ENCODE assay signal across 13 mouse cellular contexts in genomic region chr13:28933375-28933774, GRCm38 (mm10). TPM values are rescaled to one million over a fixed set of nuclear protein-coding genes. Genes with fewer than 3 reads are reported as not detected.
A peak's percentile ranks its signal among the peaks of the same experiment; 100 is the strongest.
DNase-seq lines count a peak whose midpoint lies in the region; ATAC-seq and TF ChIP-seq lines count a peak whose summit lies in the region.
"Had no signal": no experiment of that assay in that cellular context is flagged by ENCODE, and none has a peak within 500 bp of the region (broad histone marks: within the 10 kb centered on the region; RNA-seq: fewer than 3 reads in every experiment).

No protein-coding gene starts in this region.

- ATAC-seq in CD4-positive, CD25-positive, alpha-beta regulatory T cell, adult 4 months = no peak
- ATAC-seq: midbrain, embryonic 15.5 days had no signal

- 78% methylated on average over 8 of the region's 8 CpGs for WGBS in lung, adult 2 months

- no peak for TF ChIP-seq POLR2A in brain, embryonic 14.5 days (IDR thresholded peaks at IDR 0.05; ENCODE audit: borderline replicate concordance, extremely low read depth, insufficient read depth, insufficient read length, poor library complexity, severe bottlenecking)
- no peak for TF ChIP-seq POLR2A in lung, adult 2 months (IDR thresholded peaks at IDR 0.05; ENCODE audit: borderline replicate concordance, extremely low read depth, low read depth, low read length)

- no peak for TF ChIP-seq CTCF in brain, embryonic 14.5 days (IDR thresholded peaks at IDR 0.05; ENCODE audit: borderline replicate concordance, extremely low read depth, insufficient read depth, insufficient read length)
- no peak for TF ChIP-seq CTCF in lung, adult 2 months (IDR thresholded peaks at IDR 0.05; ENCODE audit: insufficient read depth, low read length)

- peak; percentile 44 for DNase-seq in kidney, adult 18-20 months
- no peak for DNase-seq in kidney, postnatal 4 days
- DNase-seq in brain, embryonic 14.5 days (ENCODE audit: low read depth) = peak; percentile 41
- DNase-seq in gastrocnemius, postnatal 25 days = peak; percentile 32
- peak; percentile 73 to 74 for DNase-seq in heart, postnatal 36 days
- no peak for DNase-seq in lung, adult 2 months
- DNase-seq in embryo, embryonic 9.5 days (ENCODE audit: extremely low spot score) = no peak
- DNase-seq: cerebellum, adult 9-11 months; liver had no signal

- intact Hi-C loops in heart, postnatal 36 days (cut with DNase I) = loop anchor here (2.0 to 5.0 kb wide), 2 partner anchors 15 to 516 kb away; no protein-coding TSS in a partner anchor

- H3K4me3 ChIP-seq in lung, adult 2 months (replicated peaks; ENCODE audit: extremely low read depth, low read depth, low read length) = no peak overlapping the region
- H3K4me3 ChIP-seq: forebrain, embryonic 10.5 days; hindbrain, embryonic 12.5 days; midbrain, embryonic 15.5 days had no signal

- no peaks in the 10 kb centered on the region for H3K4me1 ChIP-seq in lung, adult 2 months (ENCODE audit: control insufficient read depth, insufficient read depth, low read length)
- H3K4me1 ChIP-seq: midbrain, embryonic 15.5 days had no signal

RNA-seq across cellular contexts. Expression of gene Sox4, which starts 20.1 kb away (rescaled TPM):
- polyA plus RNA-seq in brain, embryonic 14.5 days (2012; rRNA removed) = 327 and 346 TPM in 2 replicates
- total RNA-seq in gastrocnemius, postnatal 25 days (2021) = 1 to 10 TPM; 4.8 to 5.3 TPM
- 10 to 100 TPM; 21.7 to 29.0 TPM for total RNA-seq in heart, postnatal 36 days (2021)
- polyA plus RNA-seq in lung, adult 2 months (2012; rRNA removed) = 33.6 and 33.8 TPM in 2 replicates
- under 1 TPM; 0.18 to 0.82 TPM for polyA plus RNA-seq in CD4-positive, CD25-positive, alpha-beta regulatory T cell, adult 4 months (2017; shearing (Covaris generic))

Comparison
In these comparisons a context has a peak if more than half of its experiments do, and no peak if none do; other contexts are left out.
1. DNase-seq: peak in kidney, adult 18-20 months (single experiment), brain, embryonic 14.5 days (single experiment), gastrocnemius, postnatal 25 days (single experiment) and heart, postnatal 36 days (2 of 2); none in kidney, postnatal 4 days (0 of 2), lung, adult 2 months (single experiment) and embryo, embryonic 9.5 days (single experiment).
2. RNA of gene Sox4, which starts 20.1 kb away (polyA plus RNA-seq): 327 to 346 TPM in brain, embryonic 14.5 days and 33.6 to 33.8 TPM in lung, adult 2 months; 0.18 to 0.82 TPM in CD4-positive, CD25-positive, alpha-beta regulatory T cell, adult 4 months; every median in the first group is over 10 times any median in the second.